Mouse (Mus musculus) adrenal gland, adult 18-20 months (tissue): ENCODE data around the gene Lix1l. TPM values are rescaled to one million over a fixed set of nuclear protein-coding genes. Genes with fewer than 3 reads are reported as not detected.

Source experiments
- DNase-seq, 2 experiments: peaks; one replicate each; pipeline ENCODE4 v3.0.0; 2021 to 2022; ENCODE audit warnings: low spot score in 2 of 2
- long read RNA-seq, 2 experiments: library from polyadenylated mRNA; stranded (forward); transcript quantifications; one replicate each; pipeline ENCODE4 v2.0.0; 2021
- total RNA-seq, 2 experiments: library from RNA; stranded (reverse); gene quantifications; 1 replicate in 1 of 2; 2 replicates in 1 of 2; pipeline ENCODE4 v1.2.3; 2021

Gene Lix1l
- total RNA-seq: 10 to 100 TPM; 24.4 to 39.1 TPM
- long read RNA-seq, experiment 1, partial matches to known transcripts: 0 of 2 reads
- long read RNA-seq, experiment 1, other reads (novel, unspliced or antisense): 1 of 2 reads
- long read RNA-seq, experiment 2, partial matches to known transcripts: 2 of 15 reads
- long read RNA-seq, experiment 2, other reads (novel, unspliced or antisense): 10 of 15 reads

DNA sequence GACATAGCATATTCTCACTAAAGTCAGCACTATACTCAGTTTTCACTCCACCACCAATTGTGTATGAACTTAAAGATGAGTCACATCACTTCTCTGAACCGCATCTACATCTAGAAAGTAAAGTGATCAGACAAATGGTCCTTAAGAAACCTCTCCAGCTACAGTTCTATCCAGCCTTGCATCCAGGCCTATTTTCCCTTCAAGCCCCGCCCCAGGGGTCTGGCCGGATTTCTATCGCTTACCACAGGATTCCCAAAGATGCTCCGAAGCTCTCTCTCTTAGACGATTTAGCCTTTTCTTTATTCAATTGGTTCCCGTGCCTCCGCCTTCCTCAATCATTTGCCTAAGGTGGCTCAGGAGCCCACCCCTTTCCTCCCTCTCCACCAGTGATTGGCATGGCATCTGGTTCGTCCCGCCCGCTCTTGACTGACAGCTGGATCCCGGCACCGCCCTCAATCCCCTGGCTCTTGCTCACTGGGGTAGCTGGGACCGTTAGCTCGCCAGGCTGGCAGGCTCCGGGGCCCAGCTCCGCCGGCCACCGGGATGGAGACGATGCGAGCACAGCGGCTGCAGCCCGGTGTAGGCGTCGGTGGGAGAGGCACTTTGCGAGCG is at the start of gene Lix1l:
Gene Lix1l (plus strand): TSS at position 511 of the 612 bp plus-strand sequence.
- peak; percentile 82 to 83 for DNase-seq

DNA sequence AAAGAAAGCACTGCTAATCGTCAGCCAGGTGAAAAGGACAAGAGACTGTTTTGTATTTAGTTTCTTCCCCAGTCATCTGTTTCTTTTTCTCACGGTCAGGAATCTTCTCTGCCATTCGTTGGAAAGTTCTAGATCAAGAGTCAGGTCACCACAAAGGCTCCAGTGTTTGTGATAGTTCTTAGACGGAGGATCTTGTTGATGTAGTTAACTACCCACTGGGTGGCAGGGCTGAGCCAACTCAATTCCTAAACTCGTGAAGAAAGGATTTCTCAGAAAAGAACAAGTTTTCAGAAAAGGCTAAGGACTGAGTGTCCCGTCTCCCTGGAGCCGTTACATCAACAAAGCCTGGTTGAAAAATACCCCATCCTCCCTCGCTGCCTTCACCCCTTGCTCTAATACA is 49.7 kb upstream of the Lix1l start:
- peak in 1 of 2 experiments; percentile 60 for DNase-seq

DNA sequence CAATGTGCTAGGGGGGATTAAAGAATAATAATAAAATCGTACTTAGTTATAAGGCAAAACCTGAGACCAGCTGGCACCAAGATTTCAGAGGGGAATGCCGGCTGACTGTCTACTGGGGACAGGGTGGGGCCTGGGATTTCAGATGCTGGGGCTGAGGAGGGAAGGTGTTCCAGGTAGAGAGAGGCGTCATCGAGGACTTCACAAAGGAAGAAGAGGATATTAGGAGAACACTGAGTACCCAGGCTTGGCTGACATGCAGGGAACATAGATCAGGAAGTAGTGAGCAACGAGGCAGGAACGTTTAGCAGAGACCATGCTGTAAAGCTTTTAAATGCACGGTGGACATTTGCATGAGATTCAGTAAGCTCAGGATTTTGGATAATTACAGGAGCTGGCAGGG is 49.1 kb upstream of the Lix1l start:
- no peak for DNase-seq

DNA sequence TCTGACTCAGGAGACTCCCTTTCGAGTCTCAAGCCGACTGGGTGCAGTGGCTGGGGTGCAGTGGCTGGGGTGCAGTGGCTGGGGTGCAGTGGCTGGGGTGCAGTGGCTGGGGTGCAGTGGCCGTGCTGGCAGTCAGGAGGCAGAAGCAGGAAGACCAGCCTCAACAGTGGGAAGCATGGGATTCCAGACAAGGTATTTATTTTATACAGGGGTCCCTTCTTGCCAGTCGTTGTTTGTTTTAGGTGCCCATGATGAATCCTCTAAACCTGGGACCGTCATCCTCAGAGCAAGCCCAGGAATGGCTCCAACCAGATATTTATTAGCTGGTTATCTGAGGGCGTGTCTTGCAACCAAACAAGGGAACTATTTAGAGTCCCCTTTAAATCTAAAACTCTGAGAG is 47.3 kb upstream of the Lix1l start:
- DNase-seq: no peak

DNA sequence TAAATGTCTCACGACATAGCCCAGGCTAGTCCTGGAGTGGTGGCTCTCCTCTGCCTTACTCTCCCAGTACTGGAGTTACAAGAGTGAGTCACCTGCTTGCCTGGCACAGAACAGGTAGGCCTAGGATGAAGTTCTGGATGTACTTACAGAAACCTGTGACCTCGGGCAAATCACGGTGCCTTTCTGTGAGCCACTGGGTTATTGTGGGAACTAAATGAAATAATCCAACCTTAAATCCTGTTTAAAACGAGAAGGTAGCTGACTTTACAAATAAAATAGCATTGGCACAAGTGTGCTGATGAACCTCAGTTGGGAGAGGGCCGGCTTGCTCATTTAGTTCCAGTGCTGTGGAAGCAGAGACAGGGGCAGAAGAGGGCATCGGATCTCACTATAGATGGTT is 46.7 kb upstream of the Lix1l start:
- DNase-seq: no peak

DNA sequence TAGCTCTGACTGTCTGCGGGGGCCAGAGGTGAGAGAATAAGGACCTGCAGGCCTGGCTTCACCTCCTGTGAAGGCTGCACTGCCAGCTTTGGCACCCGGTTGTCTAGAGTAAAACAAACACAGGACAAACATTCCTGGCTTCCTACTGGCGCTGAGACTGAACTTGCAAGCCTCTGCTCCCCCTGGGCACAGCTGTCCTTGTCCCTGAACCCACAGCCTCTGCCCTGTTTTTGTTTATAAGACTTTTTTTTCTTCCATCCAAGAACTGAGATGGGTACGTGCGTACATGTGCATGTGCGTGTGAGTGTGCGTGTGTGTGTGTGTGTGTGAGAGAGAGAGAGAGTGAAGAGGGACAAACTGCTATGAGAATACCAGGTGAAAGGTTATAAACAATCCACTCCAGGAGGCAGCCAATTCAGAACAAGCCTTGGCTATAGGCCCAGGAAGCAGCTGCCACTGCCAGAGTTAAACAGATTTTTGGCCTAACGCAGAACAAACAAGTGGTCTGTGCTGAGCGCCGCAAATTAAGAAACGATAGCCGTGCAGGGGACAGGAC is 45.8 kb upstream of the Lix1l start:
- DNase-seq: peak in 1 of 2 experiments; percentile 56

DNA sequence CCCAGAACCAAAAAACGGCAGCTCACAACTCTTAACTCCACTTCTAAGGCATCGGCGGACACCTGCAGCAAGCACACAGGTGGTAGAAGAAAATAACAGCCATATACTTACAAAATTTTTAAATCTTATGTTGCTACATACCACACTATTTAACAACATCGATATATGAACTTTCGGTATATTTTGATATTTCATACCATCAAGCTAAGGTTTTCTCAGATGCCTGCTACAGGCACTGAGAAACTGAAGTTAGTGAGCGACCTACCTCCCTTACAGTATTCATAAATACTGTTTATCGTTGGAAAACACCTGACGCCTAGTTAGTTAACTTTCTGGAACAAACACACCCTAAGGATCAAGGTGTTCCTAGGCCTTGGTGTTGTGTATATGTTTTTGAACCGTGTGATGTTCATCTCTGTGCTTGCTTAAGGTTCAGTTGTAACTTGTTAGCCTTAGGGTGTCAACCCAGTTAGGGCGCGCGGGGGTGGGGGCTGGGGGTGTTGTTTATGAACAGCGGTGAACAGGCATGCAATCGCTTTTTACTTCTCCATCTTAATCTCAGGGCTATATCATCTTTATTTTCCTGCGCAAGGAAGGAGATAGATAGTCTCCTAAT is 44.8 kb upstream of the Lix1l start:
- DNase-seq: no peak

DNA sequence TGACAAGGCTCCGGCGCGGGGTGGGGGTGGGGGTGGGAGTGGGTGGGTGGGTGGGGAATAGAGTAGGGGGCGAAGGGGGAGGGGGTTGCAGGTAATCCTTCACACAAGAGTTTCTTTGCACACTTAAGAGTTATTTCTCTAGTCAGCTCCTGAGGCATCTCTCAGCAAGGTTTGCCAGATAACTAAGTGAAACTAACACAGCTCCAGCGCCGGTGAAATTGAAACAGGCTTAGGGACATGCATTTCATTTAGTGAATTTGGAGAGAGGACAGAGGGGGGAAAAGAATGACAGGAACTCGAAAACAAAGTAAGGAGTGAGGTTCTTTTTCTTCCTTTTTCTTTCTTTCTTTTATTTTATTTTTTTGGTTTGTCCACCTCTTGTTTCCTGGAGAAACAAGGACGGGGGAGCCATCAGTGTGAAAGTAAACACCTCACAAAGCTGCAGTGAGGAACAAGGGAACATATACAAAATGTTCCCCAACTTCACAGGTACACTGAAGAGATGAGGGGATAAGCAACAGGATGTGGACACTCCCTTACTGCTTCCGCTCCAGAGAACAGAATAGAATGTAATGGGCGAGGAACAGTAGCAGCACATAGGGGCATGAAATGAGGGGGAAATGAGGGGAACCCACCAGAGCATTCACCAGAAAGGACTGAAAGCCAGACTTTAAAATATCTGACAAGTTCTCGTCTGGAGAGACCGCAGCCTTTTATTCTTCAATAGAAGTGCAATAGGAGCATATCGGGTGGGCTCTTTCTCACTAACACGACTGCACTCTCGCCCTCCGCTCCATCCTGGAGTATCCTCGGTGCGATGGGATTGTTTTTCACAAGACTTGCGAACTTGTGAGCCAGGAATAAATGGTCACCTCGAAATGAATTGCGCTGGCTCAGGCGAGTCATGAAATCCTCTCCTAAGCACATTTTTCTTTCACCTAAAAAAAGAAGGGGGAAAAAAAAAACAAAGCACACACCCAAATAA is 44.0 kb upstream of the Lix1l start:
- DNase-seq: no peak

DNA sequence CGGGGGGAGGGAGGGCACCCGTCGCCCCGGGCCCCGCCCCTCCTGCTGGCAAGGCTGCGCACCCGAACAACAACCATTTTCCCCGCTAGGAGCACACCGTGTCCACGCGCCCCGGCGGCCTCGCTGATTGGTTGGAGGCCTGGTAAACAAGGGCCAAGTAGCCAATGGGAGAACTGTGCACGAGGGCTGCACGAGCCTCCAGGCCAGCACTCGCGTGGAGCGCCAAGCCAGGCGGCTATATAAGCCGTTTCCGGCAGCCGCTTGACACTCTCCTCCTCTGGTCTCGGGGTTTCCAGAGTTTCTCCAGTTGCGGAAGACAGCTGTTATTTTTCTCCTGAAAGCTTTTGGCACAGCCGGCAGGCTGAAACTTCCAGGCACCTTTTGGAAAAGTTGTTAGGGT is 43.3 kb upstream of the Lix1l start, which contains the start of gene Txnip:
Gene Txnip (plus strand): TSS at position 264 of the 400 bp plus-strand sequence.
- peak; percentile 100 for DNase-seq

DNA sequence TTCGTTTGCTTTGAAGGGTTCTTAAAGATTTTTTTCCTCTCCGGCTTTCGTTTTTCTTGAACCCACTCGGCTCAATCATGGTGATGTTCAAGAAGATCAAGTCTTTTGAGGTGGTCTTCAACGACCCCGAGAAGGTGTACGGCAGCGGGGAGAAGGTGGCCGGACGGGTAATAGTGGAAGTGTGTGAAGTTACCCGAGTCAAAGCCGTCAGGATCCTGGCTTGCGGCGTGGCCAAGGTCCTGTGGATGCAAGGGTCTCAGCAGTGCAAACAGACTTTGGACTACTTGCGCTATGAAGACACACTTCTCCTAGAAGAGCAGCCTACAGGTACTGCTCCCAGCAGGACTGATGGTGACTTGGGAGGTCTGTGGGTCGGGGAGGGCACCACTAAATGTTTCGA is 42.8 kb upstream of the Lix1l start:
- no peak for DNase-seq

DNA sequence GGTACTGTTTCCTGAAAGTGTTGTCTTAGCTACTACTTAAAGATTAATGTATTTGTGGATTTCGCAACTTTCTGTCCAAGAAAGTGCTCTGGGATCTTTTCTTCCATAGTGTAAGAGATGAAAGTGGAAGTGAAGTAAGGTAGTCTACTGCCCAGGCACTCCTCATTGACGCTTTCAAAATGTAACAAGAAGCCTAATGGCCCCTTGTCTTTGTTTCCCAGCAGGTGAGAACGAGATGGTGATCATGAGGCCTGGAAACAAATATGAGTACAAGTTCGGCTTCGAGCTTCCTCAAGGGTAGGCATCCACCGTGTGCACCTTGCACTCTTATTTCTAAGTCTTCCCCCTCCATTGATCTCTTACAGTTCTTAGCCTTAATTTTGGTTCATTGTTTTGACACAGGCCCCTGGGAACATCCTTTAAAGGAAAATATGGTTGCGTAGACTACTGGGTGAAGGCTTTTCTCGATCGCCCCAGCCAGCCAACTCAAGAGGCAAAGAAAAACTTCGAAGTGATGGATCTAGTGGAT is 42.2 kb upstream of the Lix1l start:
- no peak for DNase-seq

DNA sequence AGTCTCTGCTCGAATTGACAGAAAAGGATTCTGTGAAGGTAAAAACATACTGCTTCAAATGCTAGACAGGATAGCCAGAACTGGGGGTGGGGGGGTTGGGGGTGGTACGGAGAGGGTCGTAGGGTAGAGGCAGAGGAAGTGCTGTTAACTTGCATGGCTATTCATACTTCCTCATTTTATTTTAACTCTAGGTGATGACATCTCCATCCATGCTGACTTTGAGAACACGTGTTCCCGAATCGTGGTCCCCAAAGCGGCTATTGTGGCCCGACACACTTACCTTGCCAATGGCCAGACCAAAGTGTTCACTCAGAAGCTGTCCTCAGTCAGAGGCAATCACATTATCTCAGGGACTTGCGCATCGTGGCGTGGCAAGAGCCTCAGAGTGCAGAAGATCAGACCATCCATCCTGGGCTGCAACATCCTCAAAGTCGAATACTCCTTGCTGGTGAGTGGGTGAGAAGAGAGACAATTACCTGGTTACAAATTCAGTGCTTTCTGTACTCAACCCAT is 41.5 kb upstream of the Lix1l start:
- DNase-seq: no peak

DNA sequence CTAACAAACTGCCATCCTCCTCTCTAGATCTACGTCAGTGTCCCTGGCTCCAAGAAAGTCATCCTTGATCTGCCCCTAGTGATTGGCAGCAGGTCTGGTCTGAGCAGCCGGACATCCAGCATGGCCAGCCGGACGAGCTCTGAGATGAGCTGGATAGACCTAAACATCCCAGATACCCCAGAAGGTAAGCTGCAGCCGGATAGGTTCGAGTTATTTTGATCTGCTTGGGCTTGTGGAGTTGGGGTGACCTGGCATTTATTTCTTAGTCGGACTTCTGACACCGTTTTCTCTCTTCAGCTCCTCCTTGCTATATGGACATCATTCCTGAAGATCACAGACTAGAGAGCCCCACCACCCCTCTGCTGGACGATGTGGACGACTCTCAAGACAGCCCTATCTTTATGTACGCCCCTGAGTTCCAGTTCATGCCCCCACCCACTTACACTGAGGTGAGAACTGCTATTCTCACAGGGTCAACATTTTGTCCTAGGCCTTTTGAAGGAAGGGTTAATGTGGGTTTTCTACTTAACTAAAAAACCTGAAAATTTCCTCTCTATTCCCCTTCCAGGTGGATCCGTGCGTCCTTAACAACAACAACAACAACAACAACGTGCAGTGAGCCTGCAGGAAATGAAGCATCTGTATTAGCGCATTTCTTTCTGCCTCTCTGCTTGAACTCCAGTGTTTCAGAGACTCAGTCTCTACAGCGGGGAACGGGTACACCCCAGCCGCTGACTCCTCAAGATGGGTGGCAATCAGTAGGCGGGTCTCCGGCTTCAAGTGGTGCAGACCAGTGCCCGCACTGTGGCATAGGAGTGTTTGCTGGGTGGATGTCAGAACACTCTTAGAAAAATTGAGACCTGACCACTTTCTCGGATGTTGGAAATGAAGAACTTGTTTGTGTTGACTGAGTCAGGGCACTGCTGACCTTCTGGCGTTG is 40.8 kb upstream of the Lix1l start:
- DNase-seq: no peak

DNA sequence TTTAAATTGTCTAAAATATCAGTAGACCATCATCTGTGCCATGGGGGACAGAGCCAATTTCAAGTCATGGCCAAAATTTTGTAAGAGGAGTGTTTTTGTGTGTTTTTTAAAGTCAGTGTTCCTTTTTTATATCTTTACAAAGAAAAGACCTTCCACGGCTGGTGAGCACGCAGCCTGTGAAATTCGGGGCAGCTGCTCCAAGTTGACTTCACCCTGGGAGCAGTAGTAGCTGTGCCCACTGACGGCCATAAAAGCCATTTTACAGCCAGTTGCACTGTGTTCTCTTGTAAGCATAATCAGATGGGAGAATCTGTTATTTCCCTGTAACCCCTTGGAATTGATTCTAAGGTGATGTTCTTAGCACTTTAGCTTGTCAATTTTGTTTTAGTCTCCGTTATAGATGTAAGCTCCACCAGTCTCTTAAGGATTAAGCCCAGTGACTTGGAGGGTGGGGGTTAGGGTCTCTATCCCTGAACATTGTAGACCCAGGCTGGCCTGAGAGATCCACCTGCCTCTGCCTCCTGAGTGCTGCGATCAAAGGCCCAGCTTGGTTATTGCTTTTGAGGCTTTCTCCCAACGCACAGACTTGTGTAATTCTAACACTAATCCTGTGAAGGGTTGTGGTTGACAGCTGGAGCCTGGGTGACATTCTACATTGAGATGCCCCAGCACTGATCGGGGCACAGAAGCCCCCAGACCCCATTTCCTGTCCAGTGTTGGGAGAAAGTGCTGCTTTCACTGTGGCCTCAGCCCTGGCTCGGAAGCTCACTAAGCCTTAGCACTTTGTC is 39.9 kb upstream of the Lix1l start:
- no peak for DNase-seq

DNA sequence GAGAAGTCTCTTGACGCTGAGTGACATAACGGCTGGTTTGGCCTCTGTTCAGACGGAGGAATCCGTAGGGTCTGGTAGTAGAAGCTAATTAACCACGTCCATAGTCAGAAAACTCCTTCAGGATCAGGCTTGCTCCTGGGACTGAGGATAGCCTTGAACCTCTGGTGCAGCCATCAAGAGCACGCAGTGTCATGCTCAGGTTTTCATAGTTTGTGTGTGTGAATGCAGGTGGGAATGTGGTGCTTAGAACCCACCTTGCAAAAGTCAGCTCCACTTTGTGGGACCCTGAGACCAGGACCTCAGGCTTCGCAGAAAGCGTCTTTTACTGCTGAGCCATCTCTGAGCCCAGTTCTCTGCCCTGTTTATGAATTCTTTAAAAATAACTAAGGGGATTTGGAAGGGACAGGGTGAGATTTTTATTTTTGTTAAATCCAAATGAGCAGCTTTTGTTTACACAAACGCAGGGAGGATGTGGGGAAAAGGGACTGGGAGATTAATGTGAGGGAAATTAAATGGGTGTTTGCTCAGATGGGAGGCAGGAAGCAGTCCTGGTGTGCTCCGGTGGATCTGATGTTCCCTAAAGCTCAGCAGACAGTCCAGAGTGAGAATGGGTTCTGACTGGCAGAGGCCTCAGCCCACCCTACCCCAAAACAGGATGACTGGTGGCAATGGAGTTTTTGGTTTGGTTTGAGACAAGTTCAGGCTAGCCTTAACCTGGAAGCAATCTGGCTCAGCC is 38.8 kb upstream of the Lix1l start:
- DNase-seq: no peak

DNA sequence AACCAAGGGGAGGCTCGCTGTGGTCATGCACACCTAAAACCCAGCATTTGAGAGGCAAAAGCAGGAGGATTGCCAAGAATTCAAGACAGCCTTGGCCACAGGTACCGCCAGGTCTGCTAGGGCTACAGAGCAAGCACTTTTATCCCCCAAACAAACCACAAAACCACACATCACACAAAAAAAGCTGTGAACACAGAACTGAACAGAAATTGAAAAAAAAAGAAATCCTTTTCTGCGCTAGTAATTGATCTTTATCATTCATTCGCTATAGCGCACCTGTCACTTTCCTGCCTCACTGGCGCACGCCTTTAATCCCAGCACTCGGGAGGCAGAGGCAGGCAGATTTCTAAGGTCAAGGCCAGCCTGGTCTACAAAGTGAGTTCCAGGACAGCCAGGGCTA is 37.7 kb upstream of the Lix1l start:
- DNase-seq: no peak

DNA sequence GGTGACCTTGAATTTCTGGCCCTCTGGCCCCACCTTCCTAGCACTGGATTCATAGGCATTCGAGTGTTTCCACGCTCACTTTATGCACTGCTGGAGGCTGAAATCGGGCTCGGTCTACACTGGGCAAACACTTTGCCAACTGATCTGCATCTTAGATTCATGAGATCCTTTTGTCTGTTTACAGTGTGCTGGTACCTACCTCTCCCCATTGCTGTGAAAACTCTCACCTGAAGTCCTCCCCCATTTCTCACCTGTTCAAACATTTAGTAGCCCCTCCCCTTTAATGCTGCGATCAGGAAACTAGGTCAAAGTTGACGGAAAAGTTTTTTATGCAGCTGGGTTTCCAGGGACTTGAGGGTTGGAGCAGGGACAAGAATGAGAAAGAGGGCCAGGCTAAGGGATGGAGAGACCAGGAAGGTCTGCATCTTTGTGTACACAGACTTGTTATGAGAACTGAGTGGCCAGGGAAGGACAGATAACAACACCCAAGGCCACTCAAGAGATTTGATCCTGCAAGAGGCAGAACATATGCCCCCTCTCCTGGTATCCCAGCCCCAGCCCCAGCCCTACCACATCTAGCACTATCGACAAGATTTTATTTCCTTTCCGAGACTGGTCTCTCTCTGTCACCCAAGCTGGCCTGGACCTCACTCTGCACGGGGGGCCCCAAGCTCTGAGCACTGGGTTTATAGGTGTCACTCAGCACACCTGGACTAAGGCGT is 36.9 kb upstream of the Lix1l start:
- no peak for DNase-seq
